Mouse (Mus musculus): ENCODE results near the gene Mup3. TPM values are rescaled to one million over a fixed set of nuclear protein-coding genes. Genes with fewer than 3 reads are reported as not detected.

The Mup3 gene
- under 1 TPM in 1 of 2 experiments, not detected in 1; 0.28 TPM for polyA plus RNA-seq (2017; shearing (Covaris generic))

DNA sequence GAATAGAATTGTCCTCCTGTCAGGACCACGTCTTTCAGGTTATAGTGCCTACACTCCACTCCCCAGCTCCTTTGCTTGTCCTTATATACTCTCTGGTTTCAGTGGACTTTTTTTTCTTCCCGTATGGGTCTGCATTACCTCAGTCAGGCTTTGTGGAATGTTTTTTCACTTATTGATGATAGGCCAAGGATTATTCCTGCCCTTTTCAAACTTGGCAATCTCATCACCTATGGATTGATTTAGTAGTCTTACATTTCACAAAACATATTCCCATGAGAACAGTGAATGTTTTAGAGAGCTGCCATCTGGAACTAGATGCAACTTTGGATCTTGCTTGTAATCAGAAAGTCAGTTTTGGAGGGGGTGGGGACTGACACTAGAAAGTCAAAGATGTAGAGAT, at the start of gene Mup3:
TSS of gene Mup3 (minus strand) at position 102 of the 400 bp plus-strand sequence.

GRCm38 (mm10) chr4:62054058-62054457, 33.1 kb downstream of the Mup3 start, which contains the start of gene Mup20:
Gene Mup20 (minus strand): TSS chr4:62054158.

Other genes starting within 250 kb of the Mup3 start
- gene Mup20, start 33.2 kb downstream of the Mup3 start, polyA plus RNA-seq (2017; shearing (Covaris generic)): not detected
- not detected for gene Mup21, start 63.5 kb upstream of the Mup3 start, polyA plus RNA-seq (2017; shearing (Covaris generic))
- 1 to 10 TPM in 1 of 2 experiments, under 1 TPM in 1; 0.58 to 1.9 TPM for gene Zfp37, start 143.7 kb upstream of the Mup3 start, polyA plus RNA-seq (2017; shearing (Covaris generic))
- gene Slc31a2, start 175.2 kb upstream of the Mup3 start, polyA plus RNA-seq (2017; shearing (Covaris generic)): 10 to 100 TPM; 14.9 to 26.6 TPM